In genomic region chr15:81264392-81265095, GRCm38 (mm10) we compare ENCODE assay signal across 8 mouse cellular contexts. TPM values are rescaled to one million over a fixed set of nuclear protein-coding genes. Genes with fewer than 3 reads are reported as not detected.
DNase-seq lines count a peak whose midpoint lies in the region; ATAC-seq and TF ChIP-seq lines count a peak whose summit lies in the region.

No protein-coding gene starts in this region.

- H3K9ac ChIP-seq in heart, adult 2 months (ENCODE audit: low read depth, low read length) = no peak overlapping the region
- H3K9ac ChIP-seq in liver, postnatal 0 days (replicated peaks) = no peak overlapping the region

- no peak overlapping the region for H3K27ac ChIP-seq in heart, adult 2 months
- H3K27ac ChIP-seq in liver, postnatal 0 days (ENCODE audit: low read depth) = no peak overlapping the region

- no peak for ATAC-seq in liver, postnatal 0 days
- no peak for ATAC-seq in CD4-positive, CD25-positive, alpha-beta regulatory T cell, adult 4 months

- no peak for TF ChIP-seq CTCF in heart, adult 2 months (IDR thresholded peaks at IDR 0.05)
- no peak for TF ChIP-seq CTCF in liver, postnatal 0 days (IDR thresholded peaks at IDR 0.05; ENCODE audit: low read depth)

- H3K27me3 ChIP-seq in heart, adult 2 months (ENCODE audit: control insufficient read depth, insufficient read depth, low read length) = no peaks in the 10 kb centered on the region; the same call in 1 of the 2 replicates
- H3K27me3 ChIP-seq in liver, postnatal 0 days (ENCODE audit: insufficient read depth, low read length) = no peaks in the 10 kb centered on the region

- no peak for TF ChIP-seq POLR2A in heart, adult 2 months (IDR thresholded peaks at IDR 0.05; ENCODE audit: insufficient read depth, low read depth, low read length)

- no peaks in the 10 kb centered on the region for H3K79me2 ChIP-seq in heart, adult 2 months (replicated peaks; ENCODE audit: control insufficient read depth, insufficient read depth, low read length)

- H3K36me3 ChIP-seq in heart, adult 2 months (ENCODE audit: control insufficient read depth, insufficient read depth, low read length) = no peaks in the 10 kb centered on the region
- H3K36me3 ChIP-seq in liver, postnatal 0 days (replicated peaks; ENCODE audit: insufficient read depth, low read length) = no peaks in the 10 kb centered on the region

- 33% methylated on average over 16 of the region's 16 CpGs for WGBS in heart, adult 2 months
- WGBS in liver, postnatal 0 days (ENCODE audit: insufficient replicate concordance) = 57% methylated on average over 16 of the region's 16 CpGs

- no peak for TF ChIP-seq EP300 in heart, adult 2 months (IDR thresholded peaks at IDR 0.05; ENCODE audit: insufficient read depth, low read depth, low read length)
- TF ChIP-seq EP300 in liver, postnatal 0 days (IDR thresholded peaks at IDR 0.05; ENCODE audit: low read depth) = no peak

- no peaks in the 10 kb centered on the region for H3K4me1 ChIP-seq in heart, adult 2 months (ENCODE audit: control insufficient read depth, insufficient read depth, low read length)
- H3K4me1 ChIP-seq in liver, postnatal 0 days (ENCODE audit: insufficient read depth) = peaks cover 3% of the 10 kb centered on the region

- no peak overlapping the region for H3K4me3 ChIP-seq in heart, adult 2 months
- H3K4me3 ChIP-seq in liver, postnatal 0 days (ENCODE audit: low read depth, low read length) = no peak overlapping the region

- intact Hi-C loops in heart, adult 2 months (cut with DNase I) = no loop called here
- intact Hi-C loops in left cerebral cortex, postnatal 14 days (cut with DNase I) = no loop called here

- peak; percentile 26 for DNase-seq in kidney, postnatal 14 days
- no peak for DNase-seq in kidney, adult 8-10 months
- DNase-seq in adrenal gland, postnatal 10 days = peak; percentile 66
- DNase-seq in heart, adult 2 months = peak; percentile 29 to 48
- DNase-seq in left cerebral cortex, postnatal 14 days (ENCODE audit: low spot score in 2 of 2) = peak; percentile 49 to 64
- DNase-seq in right cerebral cortex, postnatal 36 days (ENCODE audit: low spot score in 2 of 2) = peak; percentile 57 to 64
- no peak for DNase-seq in liver, postnatal 0 days

- H3K9me3 ChIP-seq in liver, postnatal 0 days (ENCODE audit: low read length) = no peaks in the 10 kb centered on the region

- no peak overlapping the region for H3K4me2 ChIP-seq in liver, postnatal 0 days (ENCODE audit: low read depth, low read length)

RNA-seq across cellular contexts. Expression of gene Mchr1, which starts 29.2 kb away (rescaled TPM):
- total RNA-seq in adrenal gland, postnatal 10 days (2021) = under 1 TPM; 0.18 to 0.61 TPM
- total RNA-seq in heart, adult 2 months (2021) = not detected
- not detected in 2 replicates for polyA plus RNA-seq in heart, adult 2 months (2012; rRNA removed)
- 10 to 100 TPM; 20.9 to 21.0 TPM for total RNA-seq in left cerebral cortex, postnatal 14 days (2021)
- polyA plus RNA-seq in liver, postnatal 0 days (2015; fragmentation: Nextera tagmentation; extraction: Ambion mirVana) = 0.12 and 0.17 TPM in 2 replicates
- not detected for polyA plus RNA-seq in CD4-positive, CD25-positive, alpha-beta regulatory T cell, adult 4 months (2017; shearing (Covaris generic))

Comparison
In these comparisons a context has a peak if more than half of its experiments do, and no peak if none do; other contexts are left out.
1. DNase-seq: peak in kidney, postnatal 14 days (single experiment), adrenal gland, postnatal 10 days (single experiment), heart, adult 2 months (2 of 2), left cerebral cortex, postnatal 14 days (2 of 2) and right cerebral cortex, postnatal 36 days (2 of 2); none in kidney, adult 8-10 months (0 of 2) and liver, postnatal 0 days (single experiment).
2. RNA of gene Mchr1, which starts 29.2 kb away (total RNA-seq): 20.9 to 21.0 TPM in left cerebral cortex, postnatal 14 days; 0.18 to 0.61 TPM in adrenal gland, postnatal 10 days and not detected in heart, adult 2 months; every median in the first group is over 10 times any median in the second.